Mouse (Mus musculus): ENCODE measurements at regions not wholly inside any gene's neighbourhood (a gene's known extent, or its start where the extent isn't known, plus 50 kb on each side); places are given as distances from the start of the nearest gene placed in this dataset.

GRCm38 (mm10) chr13:44360725-44361290 lies 368.5 kb upstream of the Jarid2 start:
- TF ChIP-seq CTCF (IDR thresholded peaks at IDR 0.05; ENCODE audit: low read depth): no peak
- TF ChIP-seq EP300 (IDR thresholded peaks at IDR 0.05; ENCODE audit: low read depth): no peak
